Comparison of ENCODE assay signal across 24 mouse cellular contexts in the genomic region with DNA sequence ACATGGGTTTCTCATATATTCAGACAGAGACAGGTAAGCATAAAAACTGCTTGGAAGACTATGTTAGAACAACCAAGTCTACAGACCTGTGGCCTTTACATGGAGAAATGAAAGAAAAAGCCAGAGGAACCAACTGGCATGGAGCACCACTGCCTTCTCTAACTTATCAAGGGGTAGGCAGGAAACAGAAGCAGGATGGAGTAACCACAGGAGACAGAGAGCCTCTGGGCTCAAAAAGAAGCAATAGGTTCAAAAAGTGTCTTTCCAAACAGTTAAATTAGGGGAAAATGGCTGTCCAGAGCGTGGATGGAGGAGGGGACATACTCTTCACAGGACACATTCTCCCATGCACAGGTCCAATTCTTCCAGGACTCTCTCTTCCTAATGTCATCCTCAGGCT. TPM values are rescaled to one million over a fixed set of nuclear protein-coding genes. Genes with fewer than 3 reads are reported as not detected.
DNase-seq lines count a peak whose midpoint lies in the region; ATAC-seq and TF ChIP-seq lines count a peak whose summit lies in the region.
"Had no signal": no experiment of that assay in that cellular context is flagged by ENCODE, and none has a peak within 500 bp of the region (broad histone marks: within the 10 kb centered on the region; RNA-seq: fewer than 3 reads in every experiment).

No protein-coding gene starts in this region.

- no peaks in the 10 kb centered on the region for H3K4me1 ChIP-seq in heart, embryonic 16.5 days (ENCODE audit: control insufficient read depth, insufficient read depth, low read length)
- peaks cover 13% of the 10 kb centered on the region for H3K4me1 ChIP-seq in lung, adult 2 months (ENCODE audit: control insufficient read depth, insufficient read depth, low read length)
- H3K4me1 ChIP-seq: midbrain, embryonic 13.5 days had no signal

- no peak for DNase-seq in heart, postnatal 4 days
- no peak for DNase-seq in lung, adult 2 months
- no peak for DNase-seq in embryo, embryonic 9.5 days (ENCODE audit: extremely low spot score)
- DNase-seq: adrenal gland, postnatal 14 days; cerebellum, adult 11 months; cerebellum, adult 9-11 months; forebrain, postnatal 0 days; gastrocnemius, postnatal 10 days; kidney, adult 2 months; kidney, postnatal 4 days; lung, adult 18-20 months; lung, postnatal 10 days; thymus, postnatal 14 days had no signal

- H3K4me2 ChIP-seq in heart, embryonic 16.5 days (ENCODE audit: low read depth, low read length) = no peak overlapping the region
- H3K4me2 ChIP-seq: hindbrain, embryonic 14.5 days; limb, embryonic 15.5 days; midbrain, embryonic 13.5 days had no signal

- H3K9ac ChIP-seq in heart, embryonic 16.5 days (ENCODE audit: low read length) = no peak overlapping the region
- H3K9ac ChIP-seq: forebrain, postnatal 0 days; hindbrain, embryonic 14.5 days; limb, embryonic 15.5 days; midbrain, embryonic 13.5 days had no signal

- TF ChIP-seq CTCF in lung, adult 2 months (IDR thresholded peaks at IDR 0.05; ENCODE audit: insufficient read depth, low read length) = no peak

- no peaks in the 10 kb centered on the region for H3K36me3 ChIP-seq in heart, embryonic 16.5 days (ENCODE audit: control insufficient read depth, insufficient read depth)
- H3K36me3 ChIP-seq: limb, embryonic 10.5 days; limb, embryonic 15.5 days; midbrain, embryonic 13.5 days had no signal

- no peak for ATAC-seq in heart, embryonic 16.5 days (replicated peaks; ENCODE audit: extremely low read depth, insufficient read depth, low FRiP score)
- ATAC-seq in granulocyte monocyte progenitor cell, adult 5-6 weeks (replicated peaks; ENCODE audit: poor library complexity, severe bottlenecking) = peak; percentile 69
- ATAC-seq in megakaryocyte, adult 5-6 weeks (ENCODE audit: poor library complexity, severe bottlenecking) = 0 out of 2 replicates have a peak, but pooled peaks have one; percentile 28
- no peak for ATAC-seq in inflammation-experienced regulatory T-cells, adult 6 months
- ATAC-seq: forebrain, postnatal 0 days; midbrain, embryonic 13.5 days had no signal

- H3K4me3 ChIP-seq in heart, embryonic 16.5 days (ENCODE audit: low read length) = no peak overlapping the region
- no peak overlapping the region for H3K4me3 ChIP-seq in lung, adult 2 months (replicated peaks; ENCODE audit: extremely low read depth, low read depth, low read length)
- H3K4me3 ChIP-seq: erythroblast, embryonic 14.5 days; limb, embryonic 10.5 days; limb, embryonic 15.5 days; midbrain, embryonic 13.5 days had no signal

- H3K9me3 ChIP-seq in heart, embryonic 16.5 days (replicated peaks; ENCODE audit: control insufficient read depth, low read length) = no peaks in the 10 kb centered on the region
- H3K9me3 ChIP-seq: G1E; limb, embryonic 10.5 days; limb, embryonic 15.5 days; midbrain, embryonic 13.5 days had no signal

- 0 out of 2 replicates have a peak overlapping the region, but pooled peaks have one; percentile 7 for H3K27ac ChIP-seq in heart, embryonic 16.5 days (ENCODE audit: low read length)
- H3K27ac ChIP-seq: hindbrain, embryonic 14.5 days; limb, embryonic 10.5 days; limb, embryonic 15.5 days; macrophage; midbrain, embryonic 13.5 days had no signal

- no peaks in the 10 kb centered on the region for H3K27me3 ChIP-seq in heart, embryonic 16.5 days (ENCODE audit: control insufficient read depth, insufficient read depth, low read length)
- H3K27me3 ChIP-seq: limb, embryonic 15.5 days; midbrain, embryonic 13.5 days had no signal

- WGBS in heart, embryonic 16.5 days = 80% methylated on average over 1 of the region's 1 CpGs
- WGBS in lung, adult 2 months = 94% methylated on average over 1 of the region's 1 CpGs

- no peak for TF ChIP-seq POLR2A in lung, adult 2 months (IDR thresholded peaks at IDR 0.05; ENCODE audit: borderline replicate concordance, extremely low read depth, low read depth, low read length)

RNA-seq across cellular contexts. Expression of gene Ern1, which starts 16.0 kb away (rescaled TPM):
- polyA plus RNA-seq in heart, embryonic 16.5 days (2015; fragmentation: Nextera tagmentation; extraction: Ambion mirVana) = 4.7 and 5.3 TPM in 2 replicates
- total RNA-seq in heart, postnatal 4 days (2021) = 1 to 10 TPM; 8.7 to 9.8 TPM
- total RNA-seq in granulocyte monocyte progenitor cell, adult 5-6 weeks (2014; fragmentation: Nextera tagmentation) = 81.3 and 84.3 TPM in 2 replicates
- total RNA-seq in granulocyte monocyte progenitor cell, adult 5-6 weeks (2017) = 63.3 and 67.0 TPM in 2 replicates
- 37.9 and 43.1 TPM in 2 replicates for total RNA-seq in megakaryocyte, adult 5-6 weeks (2015)
- total RNA-seq in megakaryocyte, adult 5-6 weeks (2017) = 28.8 and 35.0 TPM in 2 replicates
- 23.0 and 28.7 TPM in 2 replicates for polyA plus RNA-seq in lung, adult 2 months (2012; rRNA removed)
- polyA plus RNA-seq in inflammation-experienced regulatory T-cells, adult 6 months (2017; shearing (Covaris generic)) = 1 to 10 TPM; 1.4 to 1.8 (median 1.6) TPM

Comparison
In these comparisons a context has a peak if more than half of its experiments do, and no peak if none do; other contexts are left out.
1. ATAC-seq: peak in granulocyte monocyte progenitor cell, adult 5-6 weeks (single experiment) and megakaryocyte, adult 5-6 weeks (single experiment); none in heart, embryonic 16.5 days (single experiment) and inflammation-experienced regulatory T-cells, adult 6 months (single experiment).